Mouse (Mus musculus) cerebellum, adult 9-11 months (tissue): ENCODE measurements around the gene Tmcc1.
"Not testable (repeated sequence)": the region's sequence is repeated elsewhere in the genome, so short reads cannot be mapped to it uniquely, and the experiment has no call there.

Experiments
- DNase-seq: peaks from one replicate; pipeline ENCODE4 v3.0.0; 2022

Gene Tmcc1

DNA sequence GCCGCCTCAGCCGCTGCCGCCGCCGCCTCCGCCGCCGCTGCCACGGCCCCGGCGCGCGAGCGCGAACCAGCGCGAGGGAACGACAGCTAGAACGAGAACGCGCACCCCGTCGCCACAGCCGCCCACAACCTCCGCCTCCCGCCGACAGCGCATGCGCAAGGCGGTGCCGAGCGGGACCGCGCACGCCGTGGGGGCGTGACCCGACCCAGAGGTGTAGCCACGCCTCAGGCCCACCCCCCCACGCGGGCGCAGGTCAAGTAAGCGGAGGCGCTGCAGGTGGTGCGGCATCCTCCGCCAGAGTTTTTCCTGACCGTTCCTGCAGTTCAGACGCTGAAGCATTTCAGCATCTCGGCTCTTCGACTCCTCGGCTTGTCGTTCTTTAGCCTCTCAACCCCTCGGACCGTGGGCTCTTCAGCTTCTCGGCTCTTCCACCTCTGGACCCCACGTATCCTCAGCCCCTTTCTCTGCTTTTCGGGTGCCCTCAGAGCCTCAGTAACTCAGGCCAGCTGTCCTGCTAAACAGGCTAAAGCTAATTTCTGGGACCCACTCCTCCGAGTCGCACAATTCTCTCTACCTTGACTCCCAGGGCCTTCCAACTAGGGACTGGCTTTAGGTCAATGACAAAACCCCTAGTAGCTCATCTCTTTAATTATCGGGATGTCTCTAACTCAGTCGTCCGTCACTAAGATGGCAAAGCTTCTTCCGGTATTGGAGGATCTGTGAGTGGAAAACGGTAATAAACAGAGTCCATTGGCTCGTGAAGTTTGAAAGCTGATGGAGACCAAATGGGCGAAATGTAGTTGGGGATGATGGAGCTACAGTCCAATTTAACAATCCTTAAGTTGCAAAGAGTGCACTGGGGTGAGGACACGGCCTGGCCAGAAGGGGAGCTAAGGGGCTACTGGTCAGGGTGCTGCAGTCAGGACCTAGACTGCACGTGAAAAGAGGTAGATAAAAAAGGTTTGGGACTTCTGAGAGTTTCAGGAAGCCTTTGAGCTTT lies at the start of gene Tmcc1:
Gene Tmcc1, minus strand, starts transcription at position 93 of the 1,000 bp plus-strand sequence.
- DNase-seq = peak; percentile 98

DNA sequence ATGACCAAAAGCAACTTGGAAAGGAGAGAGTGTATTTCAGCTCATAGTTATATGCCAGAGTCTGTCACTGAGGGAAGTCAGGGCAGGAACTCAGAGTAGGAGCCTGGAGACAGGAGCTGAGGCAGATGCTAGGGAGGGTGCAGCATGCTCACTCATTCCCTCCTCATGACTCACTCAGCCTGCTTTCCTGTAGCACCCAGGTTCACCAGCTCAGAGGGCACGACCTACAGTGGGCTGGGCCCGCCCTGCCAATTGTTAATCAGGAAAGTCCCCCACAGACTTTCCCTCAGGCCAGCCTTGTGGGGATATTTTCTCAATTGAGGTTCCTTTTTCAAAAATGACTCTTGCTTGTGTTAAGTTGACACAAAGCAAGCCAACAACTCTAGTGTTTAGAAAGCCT lies 47.1 kb upstream of the Tmcc1 start:
- no peak for DNase-seq

DNA sequence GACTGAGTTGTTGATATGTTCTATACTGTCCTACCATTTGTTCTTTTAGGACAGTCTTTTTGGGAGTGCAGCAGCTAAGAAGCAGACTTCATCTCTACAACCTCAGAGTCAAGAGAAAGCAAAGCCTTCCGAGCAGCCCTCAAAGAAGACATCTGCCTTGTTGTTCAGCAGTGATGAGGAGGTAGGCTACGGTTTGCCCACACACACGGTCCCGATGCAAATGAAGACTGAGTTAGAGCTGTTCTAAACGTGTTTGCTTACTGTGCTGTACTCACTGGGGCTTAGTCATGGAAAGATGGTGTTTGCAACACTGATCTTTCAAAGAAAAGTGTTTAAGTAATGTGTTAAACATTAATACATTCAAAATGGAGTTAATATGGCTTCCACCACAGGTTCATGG lies 44.8 kb upstream of the Tmcc1 start:
- DNase-seq = no peak

DNA sequence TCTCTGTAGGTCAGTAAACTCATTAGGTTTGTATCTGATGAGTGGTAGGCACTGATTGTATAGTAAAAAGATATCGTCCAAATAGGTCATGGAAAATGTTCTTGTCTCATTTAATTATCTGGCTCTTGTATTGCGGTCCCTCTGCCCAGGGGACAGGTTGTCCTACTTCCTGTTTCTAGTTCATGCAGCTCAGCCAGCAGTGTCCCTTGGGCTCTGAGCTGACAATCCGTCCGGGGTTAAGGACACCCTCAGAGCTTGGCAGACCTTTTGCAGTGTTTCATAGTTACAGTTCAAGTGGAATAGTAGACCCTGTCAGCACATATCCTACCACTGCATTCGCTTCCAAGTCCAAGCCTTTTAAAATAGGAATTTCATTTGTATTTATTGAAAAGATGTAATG lies 42.0 kb upstream of the Tmcc1 start:
- peak; percentile 20 for DNase-seq

DNA sequence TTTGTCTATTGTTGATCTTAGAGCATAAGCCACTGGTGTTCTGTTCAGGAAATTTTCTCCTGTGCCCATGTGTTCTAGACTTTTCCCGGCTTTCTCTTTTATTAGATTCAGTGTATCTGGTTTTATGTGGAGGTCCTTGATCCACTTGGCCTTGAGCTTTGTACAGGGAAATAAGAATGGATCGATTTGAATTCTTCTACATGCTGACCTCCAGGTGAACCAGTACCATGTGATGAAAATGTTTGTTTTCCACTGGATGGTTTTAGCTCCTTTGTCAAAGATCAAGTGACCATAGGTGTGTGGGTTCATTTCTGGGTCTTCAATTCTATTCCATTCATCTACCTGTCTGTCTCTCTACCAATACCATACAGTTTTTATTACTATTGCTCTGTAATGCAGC lies 41.5 kb upstream of the Tmcc1 start:
- not testable (repeated sequence) for DNase-seq

DNA sequence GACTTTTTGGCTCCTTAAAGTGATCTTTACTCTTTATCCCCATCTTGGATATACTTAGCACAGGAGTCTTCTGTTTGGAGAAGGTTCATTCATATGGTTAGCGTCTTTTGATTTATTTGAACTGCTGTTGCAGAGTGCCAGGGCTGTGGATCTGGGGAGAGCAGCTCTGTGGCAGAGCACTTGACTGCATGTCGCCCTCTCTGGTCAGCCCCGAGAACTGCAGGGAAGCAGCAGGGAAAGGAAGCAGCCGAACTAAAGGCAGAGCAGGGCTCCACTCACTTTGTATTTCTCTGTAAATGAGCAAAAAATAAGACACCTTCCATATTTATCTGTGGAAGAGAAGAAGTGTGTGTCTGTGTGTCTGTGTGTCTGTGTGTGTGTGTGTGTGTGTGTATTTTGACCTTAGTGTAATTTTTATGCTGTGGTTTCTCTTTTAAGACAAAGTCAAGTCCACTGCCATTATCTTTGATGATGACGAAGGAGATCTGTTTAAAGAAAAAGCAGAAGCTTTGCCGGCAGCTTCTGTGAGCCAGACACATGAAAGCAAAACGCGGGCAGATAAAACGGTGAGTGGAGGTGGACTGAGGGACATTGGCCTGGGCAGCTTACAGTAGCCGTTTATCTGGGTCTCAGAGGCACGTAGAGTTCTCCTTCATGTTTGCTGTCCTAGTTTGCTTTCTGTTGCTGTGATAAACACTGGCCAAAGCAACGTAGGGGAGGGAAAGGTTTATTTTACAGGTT lies 35.7 kb upstream of the Tmcc1 start:
- DNase-seq = peak; percentile 55

DNA sequence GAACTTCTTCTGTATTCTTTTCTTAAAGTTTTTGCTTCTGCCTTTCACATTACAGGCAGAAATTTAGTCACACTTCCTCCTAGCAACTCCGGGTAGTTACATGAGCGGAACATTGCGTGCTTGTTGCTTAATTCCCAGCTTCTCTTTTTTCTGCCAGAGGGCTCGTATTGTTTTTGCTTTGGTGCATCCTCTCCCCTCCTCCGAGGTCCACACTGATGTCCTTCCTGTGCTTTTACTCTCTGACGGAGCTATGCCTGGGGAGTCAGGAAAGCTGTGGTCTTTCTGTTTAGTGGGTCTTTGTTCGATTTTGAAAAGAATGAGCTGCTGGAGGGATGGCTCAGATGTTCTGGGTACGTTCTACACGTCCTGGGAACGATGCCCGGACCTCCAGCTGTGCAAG lies 34.5 kb upstream of the Tmcc1 start:
- DNase-seq = no peak

DNA sequence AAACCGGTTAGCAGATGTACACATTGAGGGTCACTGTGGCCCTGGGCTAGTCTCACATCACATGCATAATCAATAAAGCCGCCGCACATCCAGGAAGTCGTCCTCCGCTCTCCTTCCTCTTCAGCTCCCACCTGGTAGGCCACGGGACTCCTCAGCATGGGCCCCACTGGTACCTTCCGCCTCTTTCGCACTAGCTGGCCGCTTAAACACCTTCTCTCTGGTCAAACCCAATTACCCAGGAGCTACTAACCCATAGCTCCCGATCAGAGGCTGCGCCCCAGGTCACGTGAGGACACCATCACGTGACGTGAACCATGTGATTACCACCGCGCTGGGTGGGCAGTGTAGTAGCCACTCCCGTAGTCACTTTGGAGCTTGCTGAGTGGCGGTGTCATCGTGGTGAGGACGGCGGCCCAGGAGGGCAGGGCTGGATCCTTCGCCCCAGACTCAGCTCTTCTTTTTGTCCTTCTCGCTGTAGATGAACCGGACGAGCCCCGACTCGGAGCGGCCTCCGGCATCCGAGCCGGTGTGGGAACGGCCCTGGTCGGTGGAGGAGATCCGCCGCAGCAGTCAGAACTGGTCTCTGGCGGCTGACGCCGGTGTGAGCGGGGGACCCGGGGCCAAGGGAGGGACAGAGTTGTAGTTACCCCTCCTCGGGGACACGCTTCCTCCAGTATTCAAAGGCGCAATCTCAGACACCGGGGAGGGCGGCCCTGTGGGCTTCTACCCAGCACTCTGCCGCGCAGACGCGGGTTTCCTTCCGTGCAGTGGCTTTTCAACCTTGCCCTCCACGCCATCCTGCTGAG lies 14.6 kb upstream of the Tmcc1 start, which contains the start of gene Washc2:
Gene Washc2, plus strand, starts transcription at position 310 of the 806 bp plus-strand sequence.
- DNase-seq = peak; percentile 96

DNA sequence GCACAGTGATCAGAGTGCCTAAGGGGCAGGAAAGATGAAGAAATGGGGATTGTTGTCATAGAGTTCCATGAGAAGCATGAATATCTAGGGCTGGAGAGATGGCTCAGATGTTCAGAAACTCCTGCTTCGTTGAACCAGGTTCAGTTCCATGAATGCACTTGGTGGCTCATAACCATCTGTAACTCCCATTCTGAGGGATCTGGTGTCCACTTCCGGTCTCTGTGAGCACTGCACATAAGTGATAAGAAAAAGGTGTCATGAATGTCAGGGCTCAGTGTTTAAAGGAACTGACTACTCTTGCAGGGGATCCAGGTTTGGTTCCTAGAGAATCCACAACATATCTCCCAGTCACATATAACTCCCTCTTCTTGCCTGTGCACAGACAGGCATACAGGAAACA lies 6.4 kb upstream of the Tmcc1 start:
- DNase-seq = no peak

DNA sequence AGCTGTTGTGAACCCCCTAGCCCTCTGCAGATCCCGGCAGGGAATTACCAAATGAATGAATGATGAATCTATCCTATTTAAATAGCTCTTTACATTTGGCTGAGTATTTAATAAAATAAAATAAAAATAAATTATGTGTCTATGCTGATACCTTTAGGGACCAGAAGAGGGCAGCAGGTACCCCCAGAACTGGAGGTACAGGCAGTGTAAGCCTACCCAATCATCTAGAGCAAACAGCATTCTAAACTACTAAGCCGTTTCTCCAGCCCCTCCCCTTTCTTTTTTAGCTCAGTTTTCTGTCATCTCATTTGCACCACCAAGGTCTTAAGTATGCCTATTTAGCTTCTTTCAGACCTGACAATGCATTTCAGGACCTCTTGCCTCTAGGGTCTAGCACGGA lies 4.9 kb upstream of the Tmcc1 start:
- no peak for DNase-seq

DNA sequence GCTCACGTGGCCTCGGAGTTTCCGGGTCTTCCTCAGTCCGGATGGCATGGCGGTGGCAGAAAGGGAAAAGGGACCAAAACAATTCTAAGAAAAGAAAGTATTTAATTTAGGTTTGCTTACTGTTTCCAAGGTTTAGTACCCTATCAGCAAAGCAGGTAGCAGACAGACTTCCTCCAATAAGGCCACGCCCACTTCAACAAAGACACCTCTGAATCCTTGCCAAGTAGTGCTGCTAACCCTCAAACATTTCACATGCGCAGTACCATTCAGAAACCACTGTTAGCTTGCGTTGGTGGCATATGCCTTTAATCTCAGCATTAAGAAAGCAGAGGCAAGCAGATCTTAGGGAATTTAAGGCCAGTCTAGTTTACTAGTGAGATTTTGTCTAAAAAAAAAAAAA lies 2.5 kb upstream of the Tmcc1 start:
- DNase-seq = no peak

DNA sequence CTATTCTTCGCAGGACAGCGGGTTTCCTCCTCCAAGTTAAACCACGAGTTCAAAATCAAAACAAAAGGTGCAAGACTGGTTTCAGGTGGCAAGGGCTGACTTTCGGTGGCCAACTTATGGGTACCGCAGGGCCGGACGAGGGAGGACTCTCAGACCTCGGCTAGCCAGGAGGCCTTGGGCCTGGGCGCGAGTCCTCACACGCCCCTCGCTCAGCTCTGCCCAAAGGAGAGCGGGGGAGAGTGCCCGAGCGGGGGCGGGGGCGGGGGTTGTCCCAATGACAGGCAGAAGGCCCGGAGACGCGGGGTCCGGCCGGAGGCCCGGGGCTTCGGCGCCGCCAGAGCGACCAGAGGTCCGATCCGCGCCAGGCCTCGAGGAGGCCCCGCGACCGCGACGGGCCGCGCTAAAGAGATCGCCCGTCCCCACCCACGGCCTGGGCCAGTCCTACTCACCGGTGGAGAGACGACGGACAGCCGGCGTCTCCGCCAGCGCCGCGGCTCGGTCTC lies 426 bp downstream of the Tmcc1 start:
- no peak for DNase-seq

DNA sequence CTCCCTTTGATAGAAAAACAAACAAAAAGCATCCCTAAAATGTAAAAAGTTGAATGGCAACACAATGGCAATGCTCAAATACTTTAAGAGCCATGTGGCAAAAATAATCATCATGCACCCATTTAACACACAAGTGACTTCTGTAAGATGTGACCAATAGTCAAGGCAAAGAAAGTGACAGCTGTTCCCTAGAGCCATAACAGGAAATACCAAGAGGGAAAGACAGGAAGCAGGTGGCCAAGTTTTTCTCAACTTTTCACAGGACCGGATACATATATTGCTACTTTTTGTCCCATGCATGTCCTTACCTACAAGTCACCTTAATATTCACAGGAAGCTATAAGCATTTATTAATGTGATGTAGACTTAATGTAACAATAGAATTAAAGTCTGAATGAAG lies 3.9 kb downstream of the Tmcc1 start:
- no peak for DNase-seq

DNA sequence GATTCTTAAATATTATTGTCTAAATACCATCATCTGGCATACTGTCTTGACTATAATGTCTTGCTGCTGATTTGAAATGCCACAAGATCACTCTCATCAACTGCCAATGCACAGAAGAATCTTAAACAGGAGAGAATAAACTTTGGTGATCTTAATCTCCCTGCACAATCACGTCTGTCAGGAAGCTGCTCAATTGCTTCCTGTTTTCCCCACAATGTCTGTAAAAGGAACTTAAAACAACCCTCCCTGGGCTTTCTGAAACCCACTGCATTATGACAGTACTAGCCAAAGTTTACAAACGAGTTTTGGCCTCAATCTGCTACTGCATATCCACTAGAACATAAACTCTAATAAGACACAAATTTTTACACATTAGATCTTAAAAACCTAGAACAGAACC lies 6.8 kb downstream of the Tmcc1 start:
- DNase-seq = no peak

DNA sequence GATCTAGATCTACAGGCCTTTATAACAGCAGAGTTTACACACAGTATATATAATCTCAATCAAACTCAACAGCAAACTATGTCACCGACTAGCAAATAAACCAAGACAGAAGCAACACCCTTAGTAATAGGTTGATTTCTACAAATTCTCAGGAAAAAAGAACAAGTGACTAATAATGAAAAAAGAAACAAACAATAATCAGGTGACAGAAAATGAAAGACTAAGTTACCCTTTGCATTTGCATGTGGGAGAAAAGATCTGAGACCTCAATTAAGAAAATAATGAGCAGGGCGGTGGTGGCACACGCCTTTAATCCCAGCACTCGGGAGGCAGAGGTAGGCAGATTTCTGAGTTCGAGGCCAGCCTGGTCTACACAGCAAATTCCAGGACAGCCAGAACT lies 9.8 kb downstream of the Tmcc1 start:
- no peak for DNase-seq

DNA sequence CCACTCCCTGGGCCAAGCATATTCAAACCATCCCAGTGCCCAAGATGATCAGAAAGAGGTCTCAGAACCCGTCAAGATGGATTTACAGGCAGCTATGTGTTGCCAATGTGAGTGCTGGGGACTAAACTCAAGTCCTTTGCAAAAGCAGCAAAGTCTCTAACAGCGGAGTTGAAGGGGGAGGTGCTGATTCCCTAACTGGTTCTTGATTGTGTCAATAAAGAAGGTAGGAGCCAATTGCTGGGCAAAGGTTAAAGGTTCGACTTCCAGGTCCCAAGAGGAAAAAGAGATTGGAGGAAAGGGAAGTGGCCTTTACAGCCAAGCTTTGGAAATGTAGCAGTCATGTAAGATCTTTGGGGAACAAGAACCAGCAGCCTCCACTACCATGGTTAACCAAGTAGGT lies 12.6 kb downstream of the Tmcc1 start:
- no peak for DNase-seq

DNA sequence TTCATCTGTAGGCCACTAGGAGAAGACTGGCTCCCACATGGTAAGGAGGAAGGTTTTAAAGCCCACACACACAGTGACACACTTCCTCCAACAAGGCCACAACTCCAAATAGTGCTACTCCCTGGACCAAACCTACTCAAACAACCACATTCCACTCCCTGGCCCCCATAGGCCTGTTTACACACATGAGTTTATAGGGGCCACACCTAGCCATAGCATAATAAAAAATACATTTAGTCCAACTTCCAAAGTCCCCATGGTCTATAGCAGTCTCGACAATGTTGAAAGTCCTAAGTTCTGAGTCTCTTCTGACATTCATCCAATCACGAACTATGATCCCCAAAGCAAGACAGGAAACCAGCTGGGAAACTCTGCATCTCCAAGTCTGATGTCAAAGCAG lies 14.9 kb downstream of the Tmcc1 start:
- DNase-seq = no peak

DNA sequence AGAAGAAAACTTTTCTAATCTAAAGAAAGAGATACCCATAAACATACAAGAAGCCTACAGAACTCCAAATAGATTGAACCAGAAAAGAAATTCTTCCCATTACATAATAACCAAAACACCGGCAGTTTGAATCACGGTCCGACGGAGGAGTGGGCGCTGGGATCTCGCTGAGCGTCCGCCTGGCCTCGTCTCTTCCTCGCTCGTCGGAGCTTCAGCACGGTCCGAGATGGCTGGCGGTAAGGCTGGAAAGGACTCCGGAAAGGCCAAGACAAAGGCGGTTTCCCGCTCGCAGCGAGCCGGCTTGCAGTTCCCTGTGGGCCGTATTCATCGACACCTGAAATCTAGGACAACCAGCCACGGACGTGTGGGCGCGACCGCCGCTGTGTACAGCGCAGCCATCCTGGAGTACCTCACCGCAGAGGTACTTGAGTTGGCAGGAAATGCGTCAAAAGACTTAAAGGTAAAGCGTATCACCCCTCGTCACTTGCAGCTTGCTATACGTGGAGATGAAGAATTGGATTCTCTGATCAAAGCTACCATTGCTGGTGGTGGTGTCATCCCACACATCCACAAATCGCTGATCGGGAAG lies 19.7 kb downstream of the Tmcc1 start:
- DNase-seq = peak; percentile 56

DNA sequence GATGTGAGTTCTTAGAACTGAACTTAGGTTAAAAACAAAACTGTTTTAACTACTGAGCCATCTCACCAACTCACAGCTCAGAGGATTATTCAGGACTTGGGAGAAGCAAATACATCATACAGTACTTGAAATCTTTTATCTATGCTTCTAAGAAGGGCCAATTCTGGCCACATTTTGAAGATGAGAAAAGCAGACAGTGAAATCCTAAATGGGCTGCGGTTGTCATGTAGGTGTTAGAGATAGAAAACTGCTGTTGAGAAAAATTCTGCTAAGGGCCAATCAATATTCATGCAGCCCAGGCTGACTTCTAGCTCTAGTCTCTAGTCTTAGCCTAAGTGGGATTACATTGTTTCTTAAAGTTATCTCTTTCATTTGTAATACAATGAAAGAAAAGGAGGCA lies 26.9 kb downstream of the Tmcc1 start:
- DNase-seq = no peak

DNA sequence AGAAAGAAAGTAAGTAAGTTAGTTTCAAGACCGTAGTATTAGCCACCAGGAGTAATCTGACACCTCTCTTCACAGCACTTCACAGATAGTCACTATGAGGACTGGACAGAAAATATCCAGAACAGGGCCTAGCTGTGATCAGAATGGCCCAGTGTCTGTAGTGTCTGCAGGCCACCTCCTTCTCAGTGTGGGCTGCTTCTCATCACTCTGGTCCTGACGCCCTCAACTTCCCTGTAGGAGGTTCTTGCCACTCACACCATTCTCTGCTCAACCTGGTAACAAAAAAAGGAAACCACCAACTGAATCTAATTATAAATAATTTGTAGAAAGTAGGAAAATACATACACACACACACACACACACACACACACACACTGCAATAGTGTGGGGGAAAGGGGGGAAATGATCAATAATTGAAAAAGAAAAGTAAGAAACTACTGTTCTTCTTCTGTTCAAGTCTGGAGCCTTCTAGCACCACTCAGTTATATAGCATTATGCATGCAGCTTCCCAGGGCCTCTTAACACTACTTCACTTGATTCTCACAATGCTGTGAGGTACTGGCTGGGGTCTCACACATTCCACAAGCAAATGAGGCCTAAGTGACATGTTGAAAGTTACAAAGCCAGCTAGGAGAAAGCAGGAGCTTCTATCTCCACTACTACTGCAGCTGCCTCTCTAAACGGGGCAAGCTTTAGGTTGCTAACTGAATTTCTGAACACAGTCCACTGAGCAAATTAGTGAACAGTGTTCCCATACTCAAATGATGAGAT lies 38.2 kb downstream of the Tmcc1 start:
- DNase-seq = no peak

DNA sequence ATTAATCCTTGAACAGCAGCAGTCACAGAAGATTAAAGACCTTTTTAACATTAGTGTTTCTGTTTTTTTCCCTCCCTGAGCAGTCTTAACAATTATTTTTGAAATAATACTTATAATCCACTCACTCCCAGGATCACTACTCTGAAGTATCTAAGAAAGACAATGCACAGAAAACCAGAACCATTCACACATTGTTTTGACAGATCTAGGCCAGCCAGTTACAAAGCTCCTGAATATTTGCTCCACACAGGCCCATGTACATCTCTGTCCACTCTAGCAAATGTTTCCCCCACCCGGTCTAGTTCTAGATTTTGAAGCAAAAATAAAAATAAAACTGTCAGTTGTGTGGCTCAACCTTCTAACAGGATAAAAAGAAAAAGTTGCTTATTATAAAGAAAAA lies 45.9 kb downstream of the Tmcc1 start:
- no peak for DNase-seq

DNA sequence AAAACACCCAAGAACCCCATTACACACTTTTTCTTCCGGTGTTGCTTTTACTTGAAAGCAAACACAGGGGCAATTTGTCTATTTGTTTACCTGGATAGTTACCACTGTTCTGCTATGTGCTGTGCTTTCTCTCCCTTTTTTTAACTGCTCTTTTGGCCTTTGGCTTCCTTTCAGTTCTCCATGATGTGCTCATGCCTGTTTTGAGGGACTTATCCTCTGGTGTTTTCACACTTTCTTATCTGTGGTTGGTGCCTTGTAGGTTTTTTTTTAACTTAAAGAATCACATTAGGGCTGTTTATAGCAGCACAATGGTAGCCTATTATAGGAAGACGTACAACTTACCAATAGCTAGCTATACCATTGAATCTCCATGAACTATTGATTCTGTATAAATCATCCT lies 51.6 kb downstream of the Tmcc1 start:
- DNase-seq = no peak
